Mouse (Mus musculus) heart, embryonic 12.5 days (tissue): ENCODE results near the gene Mcat. TPM values are rescaled to one million over a fixed set of nuclear protein-coding genes. Genes with fewer than 3 reads are reported as not detected.

Experiments used
- ATAC-seq: fragments of 200-750 bp; cut with Nextera tagmentation; 2 replicates; pipeline ENCODE4 v1.8.0; 2017; ENCODE audit warnings: moderate TSS enrichment, moderate library complexity; ENCODE audit not compliant: insufficient number of reproducible peaks, low FRiP score
- H3K27ac ChIP-seq: fragments of 300-500 bp; sonication (generic); 2 replicates; pipeline ENCODE4 v1.5.1; 2016; ENCODE audit warnings: mild to moderate bottlenecking, moderate library complexity; ENCODE audit not compliant: poor library complexity, severe bottlenecking
- H3K27me3 ChIP-seq: fragments of 300-500 bp; sonication (generic); replicated peaks from 2 replicates; pipeline ENCODE4 v1.6.1; 2016; ENCODE audit warnings: mild to moderate bottlenecking, moderate library complexity
- H3K36me3 ChIP-seq: fragments of 300-500 bp; sonication (generic); 2 replicates; pipeline ENCODE4 v1.6.1; 2016; ENCODE audit warnings: mild to moderate bottlenecking, moderate library complexity
- H3K4me1 ChIP-seq: fragments of 300-500 bp; sonication (generic); replicated peaks from 2 replicates; pipeline ENCODE4 v1.6.1; 2016; ENCODE audit warnings: mild to moderate bottlenecking
- H3K4me2 ChIP-seq: fragments of 300-500 bp; sonication (generic); 2 replicates; pipeline ENCODE4 v1.6.1; 2016; ENCODE audit warnings: mild to moderate bottlenecking, moderate library complexity
- H3K4me3 ChIP-seq: fragments of 300-500 bp; sonication (generic); 2 replicates; pipeline ENCODE4 v1.5.1; 2016; ENCODE audit warnings: mild to moderate bottlenecking
- H3K9ac ChIP-seq: fragments of 300-500 bp; sonication (generic); 2 replicates; pipeline ENCODE4 v1.6.1; 2016; ENCODE audit warnings: mild to moderate bottlenecking, moderate library complexity
- H3K9me3 ChIP-seq: fragments of 300-500 bp; sonication (generic); replicated peaks from 2 replicates; pipeline ENCODE4 v1.6.1; 2016; ENCODE audit warnings: mild to moderate bottlenecking, moderate library complexity
- WGBS: fragments of 180-500 bp; shearing (Covaris S2); methylation state at CpG from one replicate; pipeline ENCODE4 v1.1.7; 2016; 5-methylcytosine and 5-hydroxymethylcytosine counted together
- polyA plus RNA-seq: library from polyadenylated mRNA; unstranded; fragments of >200 nt; fragmentation: Nextera tagmentation; extraction: Ambion mirVana; gene quantifications from 2 replicates; pipeline ENCODE4 v1.2.1, GENCODE M21; 2016

Gene Mcat
- polyA plus RNA-seq, 1 experiment from 2014 or later, result 34.8 TPM

GRCm38 (mm10) chr15:83594513-83595363 is 31.2 kb upstream of the Mcat start, which contains the start of gene Ttll12:
Gene Ttll12, minus strand, starts transcription at chr15:83595157.
- no peaks in the 10 kb centered on the region for H3K27me3 ChIP-seq
- peaks cover 40% of the 10 kb centered on the region for H3K4me1 ChIP-seq
- H3K4me2 ChIP-seq, result peak within 1 kb of the TSS; percentile 91
- H3K27ac ChIP-seq, result peak within 1 kb of the TSS; percentile 65
- peak within 1 kb of the TSS; percentile 91 for H3K9ac ChIP-seq
- no peaks in the 10 kb centered on the region for H3K9me3 ChIP-seq
- H3K36me3 ChIP-seq, result 0 out of 2 replicates have a peak, but pooled peaks cover 6% of the 10 kb centered on the region
- peak; percentile 88 for ATAC-seq
- WGBS, result under 1% methylated on average over 68 of the region's 68 CpGs
- peak within 1 kb of the TSS; percentile 91 for H3K4me3 ChIP-seq

DNA sequence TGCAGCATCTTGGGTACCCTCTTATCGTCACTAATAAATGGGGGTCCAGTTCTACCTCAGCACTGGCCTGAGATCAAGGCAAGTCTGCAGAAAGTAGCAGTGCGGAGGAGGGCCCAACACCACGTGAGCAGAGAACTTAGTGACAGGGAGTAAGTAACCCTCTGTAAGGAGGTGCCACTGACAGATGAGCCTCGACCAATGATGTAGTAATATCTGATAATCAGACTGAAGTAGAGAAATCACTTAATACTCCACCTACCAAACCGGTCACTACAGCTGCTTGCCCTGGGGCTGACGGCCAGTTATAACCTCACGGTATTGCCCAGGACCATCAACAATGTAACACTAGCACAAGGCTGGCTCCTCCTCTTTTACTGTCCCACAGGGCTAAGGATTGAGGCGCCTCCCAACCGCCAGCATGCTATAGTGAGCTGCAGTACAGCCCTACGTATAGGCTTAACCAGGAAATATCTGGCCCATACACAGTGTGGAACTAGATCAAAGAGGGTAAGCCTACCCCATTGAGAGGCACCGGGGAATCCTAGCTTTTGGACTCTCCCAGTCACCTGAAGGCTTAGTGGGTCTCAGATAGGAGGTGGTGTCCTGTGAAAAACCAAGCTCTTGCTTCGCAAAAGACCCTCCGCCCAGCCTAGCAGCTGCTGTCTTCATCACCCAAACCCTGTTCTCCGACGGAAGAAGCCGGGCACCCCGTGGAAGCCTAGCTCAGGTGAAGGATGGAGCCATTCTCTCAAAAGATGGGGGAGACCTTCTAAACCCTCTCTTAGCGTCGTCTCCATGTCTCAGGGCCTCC is 30.3 kb upstream of the Mcat start:
- peak; percentile 66 for ATAC-seq
- Histone ChIP-seq H3K4me2 (peak overlapping the region; percentile 91), H3K4me3 (peak overlapping the region; percentile 91), H3K9ac (peak overlapping the region; percentile 91), H3K36me3 (0 out of 2 replicates have a peak, but pooled peaks cover 6% of the 10 kb centered on the region), H3K27me3 (no peaks in the 10 kb centered on the region), H3K27ac (peak overlapping the region; percentile 49; the same call in 1 of the 2 replicates), H3K9me3 (no peaks in the 10 kb centered on the region), H3K4me1 (peaks cover 40% of the 10 kb centered on the region)
- WGBS, result 10% methylated on average over 19 of the region's 19 CpGs

DNA sequence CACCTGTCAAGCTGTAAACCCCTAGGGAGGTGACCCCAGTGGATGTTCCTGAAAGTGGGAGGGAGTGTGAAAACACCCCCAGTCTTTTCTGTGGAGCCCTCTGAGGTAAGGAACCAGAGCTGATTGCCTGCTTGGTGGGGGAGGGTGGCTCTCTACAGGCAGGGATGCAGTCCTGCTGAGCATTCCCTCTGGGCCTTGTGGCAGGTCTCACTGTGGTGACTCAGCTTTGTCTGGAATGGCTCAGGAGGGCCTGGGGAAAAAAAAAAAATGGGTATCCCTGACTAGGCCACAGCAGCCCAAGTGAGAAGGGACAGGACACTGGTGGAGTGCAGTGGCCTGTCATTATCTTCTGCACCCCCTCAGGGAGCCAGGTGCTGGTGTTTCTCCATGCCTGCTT is 29.6 kb upstream of the Mcat start:
- no peaks in the 10 kb centered on the region for H3K27me3 ChIP-seq
- H3K36me3 ChIP-seq, result peaks cover 12% of the 10 kb centered on the region
- peaks cover 40% of the 10 kb centered on the region for H3K4me1 ChIP-seq
- ATAC-seq, result peak; percentile 70
- peak overlapping the region; percentile 91; the same call in 1 of the 2 replicates for H3K4me3 ChIP-seq
- peak overlapping the region; percentile 91 for H3K9ac ChIP-seq
- H3K9me3 ChIP-seq, result no peaks in the 10 kb centered on the region
- peak overlapping the region; percentile 91 for H3K4me2 ChIP-seq
- peak overlapping the region; percentile 23; the same call in 1 of the 2 replicates for H3K27ac ChIP-seq

DNA sequence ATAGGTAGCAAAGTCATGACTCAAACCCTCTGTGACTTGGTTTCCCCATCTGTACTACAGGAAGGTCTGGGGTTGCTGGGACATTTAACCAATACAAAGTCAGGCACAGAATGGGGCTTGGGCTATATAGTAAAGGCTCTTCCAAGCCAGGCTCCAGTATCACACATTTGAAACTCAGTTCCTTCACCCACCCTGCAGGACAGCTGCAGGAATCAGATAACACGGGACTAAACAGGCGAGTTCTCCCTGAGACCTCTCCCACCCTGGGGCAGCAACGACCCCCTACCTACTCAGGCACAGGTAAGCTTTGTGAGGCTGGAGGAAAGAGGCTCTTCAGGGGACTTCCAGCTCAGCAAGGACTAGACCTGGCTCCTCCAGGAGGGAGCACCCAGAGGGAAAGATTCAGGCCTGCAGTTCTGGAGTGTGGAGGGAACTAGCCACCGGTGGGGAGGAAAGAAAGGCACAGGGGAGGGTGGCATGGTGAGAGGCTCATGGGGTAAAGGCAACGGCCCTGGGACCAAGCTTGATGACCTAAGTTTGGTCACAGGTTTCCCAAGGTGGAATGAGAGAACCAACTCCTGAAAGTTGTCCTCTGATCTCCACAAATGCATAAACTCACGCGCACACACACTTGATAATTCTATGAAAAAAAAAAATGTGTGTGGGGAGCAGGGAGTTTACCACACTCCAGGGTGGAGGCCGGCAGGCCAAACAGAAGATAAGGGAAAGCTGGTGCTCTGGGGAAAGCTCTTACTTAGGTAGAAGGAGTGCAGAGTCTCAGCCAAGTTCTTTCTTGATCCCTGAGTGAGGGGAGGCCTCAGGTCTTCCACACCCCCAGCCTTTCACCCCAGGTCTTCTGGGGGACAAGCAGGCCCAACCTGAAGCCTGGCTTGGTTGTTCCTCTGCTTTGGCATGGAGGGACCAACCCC is 28.9 kb upstream of the Mcat start:
- Histone ChIP-seq H3K4me3 (0 out of 2 replicates have a peak overlapping the region, but pooled peaks have one; percentile 0), H3K9ac (peak overlapping the region; percentile 91), H3K27me3 (no peaks in the 10 kb centered on the region), H3K9me3 (no peaks in the 10 kb centered on the region), H3K4me2 (peak overlapping the region; percentile 91), H3K27ac (0 out of 2 replicates have a peak overlapping the region, but pooled peaks have one; percentile 28), H3K4me1 (peaks cover 40% of the 10 kb centered on the region), H3K36me3 (peaks cover 16% of the 10 kb centered on the region)
- 47% methylated on average over 8 of the region's 8 CpGs for WGBS
- peak; percentile 45; the same call in 1 of the 2 replicates for ATAC-seq

DNA sequence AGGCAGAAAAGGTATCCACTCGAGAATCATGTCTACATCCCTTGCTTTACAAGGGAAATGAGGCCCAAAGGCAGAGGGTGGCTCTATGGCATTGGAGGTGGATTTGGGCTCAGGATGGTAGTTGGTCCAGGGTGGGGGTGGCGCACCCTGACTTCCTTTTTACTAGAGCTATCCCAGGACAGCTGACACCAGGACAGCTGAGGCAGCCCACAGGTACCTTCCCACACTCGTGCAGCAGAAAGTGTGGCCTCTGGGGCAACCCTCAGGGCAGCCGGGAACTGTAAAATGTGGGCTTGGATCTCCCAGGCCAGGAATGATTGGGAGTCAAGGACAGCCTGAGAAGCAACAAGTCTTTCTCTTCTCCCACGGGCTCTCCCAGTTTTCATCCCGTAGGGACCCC is 28.2 kb upstream of the Mcat start:
- no peak overlapping the region for H3K9ac ChIP-seq
- H3K9me3 ChIP-seq, result no peaks in the 10 kb centered on the region
- no peaks in the 10 kb centered on the region for H3K27me3 ChIP-seq
- H3K4me3 ChIP-seq, result no peak overlapping the region
- ATAC-seq, result no peak
- peaks cover 24% of the 10 kb centered on the region for H3K36me3 ChIP-seq
- 76% methylated on average over 6 of the region's 6 CpGs for WGBS
- H3K4me2 ChIP-seq, result 0 out of 2 replicates have a peak overlapping the region, but pooled peaks have one; percentile 32
- H3K27ac ChIP-seq, result no peak overlapping the region
- peaks cover 40% of the 10 kb centered on the region for H3K4me1 ChIP-seq

GRCm38 (mm10) chr15:83590841-83591240 is 27.3 kb upstream of the Mcat start:
- H3K4me2 ChIP-seq, result no peak overlapping the region
- no peak overlapping the region for H3K27ac ChIP-seq
- peaks cover 40% of the 10 kb centered on the region for H3K4me1 ChIP-seq
- peaks cover 7% of the 10 kb centered on the region for H3K9me3 ChIP-seq
- H3K9ac ChIP-seq, result no peak overlapping the region
- peaks cover 33% of the 10 kb centered on the region for H3K36me3 ChIP-seq
- WGBS, result 85% methylated on average over 4 of the region's 4 CpGs
- no peak for ATAC-seq
- no peak overlapping the region for H3K4me3 ChIP-seq
- no peaks in the 10 kb centered on the region for H3K27me3 ChIP-seq

DNA sequence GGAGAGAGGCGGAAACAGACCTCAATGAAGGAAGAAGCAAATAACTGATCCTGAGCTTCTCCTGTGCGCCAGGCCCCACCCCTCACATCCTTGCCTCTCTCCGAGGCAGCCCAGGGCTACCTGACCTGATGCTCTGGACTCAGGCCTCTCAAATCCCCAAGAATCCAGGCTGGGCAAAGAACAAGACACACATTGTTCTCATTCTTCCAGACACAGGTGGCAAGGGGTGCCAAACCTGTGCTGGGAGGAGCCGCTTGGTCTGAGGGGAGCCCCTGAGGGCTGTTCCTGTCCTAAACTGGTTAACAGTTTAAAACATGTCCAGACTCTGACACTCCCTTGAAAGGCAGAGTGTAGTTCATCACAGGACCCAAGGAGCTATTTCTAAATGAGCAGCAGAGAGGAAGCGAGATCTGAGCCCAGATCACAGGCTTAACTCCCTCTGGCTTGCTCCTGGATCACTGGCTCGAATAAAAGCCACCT is 21.2 kb upstream of the Mcat start:
- Histone ChIP-seq H3K9ac (no peak overlapping the region), H3K4me1 (no peaks in the 10 kb centered on the region), H3K9me3 (peaks cover 8% of the 10 kb centered on the region), H3K27me3 (no peaks in the 10 kb centered on the region), H3K4me2 (no peak overlapping the region), H3K27ac (no peak overlapping the region), H3K4me3 (no peak overlapping the region), H3K36me3 (peaks cover 76% of the 10 kb centered on the region)
- 81% methylated on average over 6 of the region's 6 CpGs for WGBS
- ATAC-seq, result no peak

DNA sequence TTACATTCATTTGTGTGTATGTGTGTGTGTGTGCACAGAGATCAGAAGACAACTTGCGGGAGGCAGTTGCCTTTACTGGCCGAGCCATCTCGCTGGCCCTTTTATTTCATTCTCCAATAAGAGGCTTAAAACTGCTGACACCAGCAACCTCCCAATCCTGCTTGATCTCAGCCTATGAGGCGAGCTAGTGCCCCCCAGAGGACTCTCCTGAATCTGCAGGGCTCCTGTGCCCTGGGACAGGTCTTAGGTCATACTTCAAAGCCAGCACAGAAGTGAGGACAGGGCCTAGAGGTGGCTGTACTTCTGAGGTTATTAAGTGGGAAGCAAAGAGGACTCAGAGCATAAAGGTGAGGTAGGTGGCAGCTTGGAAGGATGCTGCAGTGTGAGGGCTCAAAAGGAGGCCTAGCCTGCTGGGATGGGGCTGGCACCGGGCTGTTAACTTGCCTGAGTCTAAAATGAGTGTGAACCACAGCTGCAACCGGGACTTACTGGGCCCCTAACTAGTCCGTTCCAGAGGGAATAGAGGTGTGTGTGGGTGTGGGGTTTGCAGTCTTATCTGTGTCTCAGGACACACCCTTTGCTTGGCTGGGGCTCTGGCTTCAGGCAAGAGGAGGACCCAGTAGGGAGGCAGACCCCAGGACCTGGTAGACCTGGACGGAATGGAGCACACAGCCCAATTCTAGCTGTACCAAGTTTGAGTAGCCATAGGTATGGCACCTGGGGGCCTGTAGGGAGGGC is 20.0 kb upstream of the Mcat start:
- WGBS, result 70% methylated on average over 8 of the region's 8 CpGs
- no peak overlapping the region for H3K9ac ChIP-seq
- no peaks in the 10 kb centered on the region for H3K4me1 ChIP-seq
- ATAC-seq, result 0 out of 2 replicates have a peak, but pooled peaks have one; percentile 56
- H3K27ac ChIP-seq, result no peak overlapping the region
- H3K27me3 ChIP-seq, result no peaks in the 10 kb centered on the region
- no peak overlapping the region for H3K4me3 ChIP-seq
- peaks cover 8% of the 10 kb centered on the region for H3K9me3 ChIP-seq
- peaks cover 84% of the 10 kb centered on the region for H3K36me3 ChIP-seq
- H3K4me2 ChIP-seq, result no peak overlapping the region

- H3K9ac ChIP-seq, result no peak overlapping the region
- ATAC-seq, result no peak
- H3K27ac ChIP-seq, result no peak overlapping the region
- peaks cover 84% of the 10 kb centered on the region for H3K36me3 ChIP-seq
- H3K4me2 ChIP-seq, result no peak overlapping the region
- H3K27me3 ChIP-seq, result no peaks in the 10 kb centered on the region
- H3K9me3 ChIP-seq, result peaks cover 8% of the 10 kb centered on the region
- WGBS, result 90% methylated on average over 4 of the region's 4 CpGs
- H3K4me1 ChIP-seq, result no peaks in the 10 kb centered on the region
- no peak overlapping the region for H3K4me3 ChIP-seq
Observed at GRCm38 (mm10) chr15:83582931-83583330, 19.3 kb upstream of the Mcat start.

DNA sequence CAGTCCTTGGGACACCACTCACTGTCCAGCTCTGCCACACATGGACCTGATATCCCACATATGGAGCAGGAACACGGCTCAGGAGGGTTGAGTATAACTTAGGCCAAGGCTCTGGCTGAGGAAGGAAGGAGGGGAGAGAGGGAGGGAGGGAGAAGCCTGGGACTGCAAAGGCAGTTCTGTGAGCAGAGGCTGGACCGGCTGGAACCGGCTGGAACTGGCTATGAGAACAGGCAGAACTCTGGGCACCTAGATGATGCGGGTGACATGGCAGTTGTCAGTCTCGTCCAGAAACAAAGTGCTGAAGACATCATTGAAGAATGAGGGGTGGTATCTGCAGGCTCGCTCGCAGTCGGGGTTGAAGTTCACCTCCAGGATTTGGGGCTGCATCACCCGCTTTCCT is 13.1 kb upstream of the Mcat start:
- no peak for ATAC-seq
- H3K4me2 ChIP-seq, result no peak overlapping the region
- no peak overlapping the region for H3K9ac ChIP-seq
- no peak overlapping the region for H3K27ac ChIP-seq
- peaks cover 91% of the 10 kb centered on the region for H3K36me3 ChIP-seq
- H3K4me1 ChIP-seq, result no peaks in the 10 kb centered on the region
- 87% methylated on average over 9 of the region's 9 CpGs for WGBS
- H3K4me3 ChIP-seq, result no peak overlapping the region
- no peaks in the 10 kb centered on the region for H3K9me3 ChIP-seq
- H3K27me3 ChIP-seq, result no peaks in the 10 kb centered on the region
